8 mouse cellular contexts compared by ENCODE assay signal in the genomic region with DNA sequence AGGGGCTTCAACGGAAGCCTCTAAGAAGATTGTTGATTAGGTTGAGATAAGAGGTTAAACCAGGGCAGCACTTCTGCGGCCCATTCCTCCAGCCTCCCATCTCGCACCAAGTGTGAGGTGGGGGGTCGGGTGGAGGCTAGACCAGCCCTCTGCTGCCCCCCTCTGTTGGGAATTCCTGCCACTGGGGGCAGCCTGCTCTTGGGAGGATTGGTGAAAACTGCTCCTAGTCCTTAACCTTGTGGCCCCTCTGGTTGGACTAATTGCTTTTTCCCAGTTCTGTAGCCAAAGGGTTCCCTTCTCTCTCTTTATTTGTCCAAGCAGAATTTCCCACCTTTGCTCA.
DNase-seq lines count a peak whose midpoint lies in the region; ATAC-seq and TF ChIP-seq lines count a peak whose summit lies in the region.

No protein-coding gene starts in this region.

- H3K4me2 ChIP-seq in CH12.LX (ENCODE audit: insufficient read depth, low read depth, poor library complexity, severe bottlenecking): no peak overlapping the region
- no peak overlapping the region for H3K4me2 ChIP-seq in limb, embryonic 11.5 days (ENCODE audit: low read depth, severe bottlenecking)

- H3K27ac ChIP-seq in heart, embryonic 10.5 days: peak overlapping the region; percentile 65; the same call in 1 of the 2 replicates
- no peak overlapping the region for H3K27ac ChIP-seq in CH12.LX (ENCODE audit: insufficient read depth, low read depth)
- H3K27ac ChIP-seq in limb, embryonic 11.5 days (replicated peaks; ENCODE audit: low read depth, low read length): no peak overlapping the region

- intact Hi-C loops in heart, postnatal 25 days (cut with DNase I): no loop called here
- intact Hi-C loops in left cerebral cortex, postnatal 14 days (cut with DNase I): no loop called here

- TF ChIP-seq RAD21 in CH12.LX (IDR thresholded peaks at IDR 0.05; ENCODE audit: low read depth, low read length): peak; percentile 48

- DNase-seq in heart, embryonic 10.5 days (ENCODE audit: low spot score): no peak
- no peak for DNase-seq in heart, postnatal 25 days (ENCODE audit: low spot score)
- DNase-seq in CH12.LX (ENCODE audit: extremely low read depth): no peak
- DNase-seq in c-Kit-positive CD71-positive TER-119-positive erythroid progenitor cells, embryonic 14.5 days (ENCODE audit: low spot score): peak; percentile 45
- DNase-seq in limb, embryonic 11.5 days (ENCODE audit: low spot score): peak; percentile 69
- peak; percentile 73 for DNase-seq in testis, postnatal 10 days (ENCODE audit: low spot score)
- DNase-seq in yolk sac, embryonic 10.5 days (ENCODE audit: low spot score): no peak
- DNase-seq in left cerebral cortex, postnatal 14 days (ENCODE audit: low spot score in 2 of 2): no peak

- 2% methylated on average over 4 of the region's 4 CpGs for WGBS in heart, embryonic 10.5 days
- 0% methylated on average over 4 of the region's 4 CpGs for WGBS in limb, embryonic 11.5 days

- ATAC-seq in limb, embryonic 11.5 days (ENCODE audit: insufficient number of reproducible peaks, low FRiP score, low TSS enrichment, low read depth): no peak; the same call in 1 of the 2 replicates

- dilution Hi-C loops in CH12.LX (cut with MboI; ENCODE audit: extremely low pct_ligation_motif_present, extremely low pct_unique_long_range_greater_than_20kb, low sequenced_read_pairs): no loop called here

- peak in 1 of 2 experiments; percentile 74; a peak in 2 of 4 replicates for TF ChIP-seq CTCF in CH12.LX (conservative IDR thresholded peaks at IDR 0.05 in 1 of 2, IDR thresholded peaks at IDR 0.05 in 1 of 2; ENCODE audit: low read depth in 2 of 2, low read length in 2 of 2)

- in situ Hi-C loops in CH12.LX (cut with MboI; ENCODE audit: low pct_ligation_motif_present, low pct_unique_long_range_greater_than_20kb, low sequenced_read_pairs): no loop called here

- no peaks in the 10 kb centered on the region for H3K9me3 ChIP-seq in heart, embryonic 10.5 days
- H3K9me3 ChIP-seq in CH12.LX (replicated peaks; ENCODE audit: low read length): peaks cover 2% of the 10 kb centered on the region
- H3K9me3 ChIP-seq in limb, embryonic 11.5 days (ENCODE audit: control insufficient read depth, low read length): no peaks in the 10 kb centered on the region

- H3K36me3 ChIP-seq in heart, embryonic 10.5 days: no peaks in the 10 kb centered on the region
- no peaks in the 10 kb centered on the region for H3K36me3 ChIP-seq in CH12.LX (replicated peaks in 1 of 2; ENCODE audit: control insufficient read depth in 1 of 2, insufficient read depth in 1 of 2, low read length in 1 of 2)
- H3K36me3 ChIP-seq in limb, embryonic 11.5 days (ENCODE audit: control insufficient read depth, insufficient read depth, low read length): no peaks in the 10 kb centered on the region

- TF ChIP-seq EP300 in CH12.LX (IDR thresholded peaks at IDR 0.05; ENCODE audit: low read length): no peak

- peaks cover 76% of the 10 kb centered on the region for H3K27me3 ChIP-seq in heart, embryonic 10.5 days (ENCODE audit: insufficient read depth, poor library complexity, severe bottlenecking)
- H3K27me3 ChIP-seq in CH12.LX (replicated peaks): no peaks in the 10 kb centered on the region
- peaks cover 14% of the 10 kb centered on the region for H3K27me3 ChIP-seq in limb, embryonic 11.5 days (ENCODE audit: control insufficient read depth, insufficient read depth, low read length)

- H3K4me1 ChIP-seq in heart, embryonic 10.5 days: peaks cover 29% of the 10 kb centered on the region
- peaks cover 3 to 35% of the 10 kb centered on the region in 2 experiments for H3K4me1 ChIP-seq in CH12.LX (ENCODE audit: control insufficient read depth in 1 of 2, insufficient read depth in 2 of 2)
- H3K4me1 ChIP-seq in limb, embryonic 11.5 days (ENCODE audit: control insufficient read depth, insufficient read depth, low read length): peaks cover 53% of the 10 kb centered on the region

- H3K79me2 ChIP-seq in CH12.LX (replicated peaks; ENCODE audit: control insufficient read depth, extremely low read depth, insufficient read depth, poor library complexity, severe bottlenecking): no peaks in the 10 kb centered on the region

- TF ChIP-seq POLR2A in CH12.LX (IDR thresholded peaks at IDR 0.05; ENCODE audit: low read depth, low read length): no peak

- no peak overlapping the region for H3K9ac ChIP-seq in CH12.LX (ENCODE audit: insufficient read depth, low read depth)
- no peak overlapping the region for H3K9ac ChIP-seq in limb, embryonic 11.5 days (ENCODE audit: low read length)

- H3K4me3 ChIP-seq in heart, embryonic 10.5 days: peak overlapping the region; percentile 51
- H3K4me3 ChIP-seq in CH12.LX (replicated peaks in 1 of 3; ENCODE audit: low read depth in 2 of 3, low read length in 2 of 3, poor library complexity in 1 of 3): no peak overlapping the region
- H3K4me3 ChIP-seq in limb, embryonic 11.5 days (ENCODE audit: low read depth, low read length): no peak overlapping the region

TF ChIP-seq in CH12.LX, 34 proteins besides CTCF, POLR2A, EP300 and RAD21:
- TF ChIP-seq CHD1 (IDR thresholded peaks at IDR 0.05; ENCODE audit: low read depth, low read length) (no peak), CHD2 (IDR thresholded peaks at IDR 0.05; ENCODE audit: low read length) (no peak), MAZ (IDR thresholded peaks at IDR 0.05; ENCODE audit: low read depth, low read length) (no peak), MXI1 (IDR thresholded peaks at IDR 0.05; ENCODE audit: low read depth, low read length) (no peak), SMC3 (IDR thresholded peaks at IDR 0.05; ENCODE audit: low read depth, low read length) (peak; percentile 64), HCFC1 (IDR thresholded peaks at IDR 0.05; ENCODE audit: low read depth, low read length) (no peak), NELFE (IDR thresholded peaks at IDR 0.05; ENCODE audit: low read depth, low read length) (no peak)

Comparison
In these comparisons a context has a peak if more than half of its experiments do, and no peak if none do; other contexts are left out.
1. DNase-seq: peak in c-Kit-positive CD71-positive TER-119-positive erythroid progenitor cells, embryonic 14.5 days (single experiment), limb, embryonic 11.5 days (single experiment) and testis, postnatal 10 days (single experiment); none in heart, embryonic 10.5 days (single experiment), heart, postnatal 25 days (single experiment), CH12.LX (single experiment), yolk sac, embryonic 10.5 days (single experiment) and left cerebral cortex, postnatal 14 days (0 of 2).